Mouse (Mus musculus) myocyte (in vitro differentiated cells): Measurements from ENCODE around the gene Ap1b1. TPM values are rescaled to one million over a fixed set of nuclear protein-coding genes. Genes with fewer than 3 reads are reported as not detected.

Experiments used
- H3K27me3 ChIP-seq: one replicate; pipeline ENCODE4 v1.6.1; 2011; ENCODE audit not compliant: control insufficient read depth, insufficient read depth, insufficient read length
- H3K36me3 ChIP-seq: one replicate; pipeline ENCODE4 v1.6.1; 2011; ENCODE audit not compliant: control insufficient read depth, insufficient read depth
- H3K4me2 ChIP-seq: one replicate; pipeline ENCODE4 v1.6.1; 2011; ENCODE audit warnings: low read depth, control low read depth
- H3K4me3 ChIP-seq: one replicate; pipeline ENCODE4 v1.5.1; 2011; ENCODE audit warnings: mild to moderate bottlenecking, control low read depth, moderate library complexity
- H3K79me2 ChIP-seq: one replicate; pipeline ENCODE4 v1.6.1; 2011; ENCODE audit not compliant: control insufficient read depth, insufficient read depth
- H3ac ChIP-seq: one replicate; pipeline ENCODE4 v1.6.1; 2011; ENCODE audit not compliant: control insufficient read depth, insufficient read length
- CEBPB ChIP-seq: IDR thresholded peaks from 2 replicates; pipeline ENCODE4 v1.6.1; 2011; ENCODE audit warnings: mild to moderate bottlenecking, moderate library complexity; ENCODE audit not compliant: poor library complexity, insufficient read depth, severe bottlenecking
- E2F4 ChIP-seq: IDR thresholded peaks from one replicate; pipeline ENCODE4 v1.6.1; 2011; ENCODE audit warnings: mild to moderate bottlenecking, control low read depth, moderate library complexity; ENCODE audit not compliant: insufficient read depth
- MAX ChIP-seq: IDR thresholded peaks from one replicate; pipeline ENCODE4 v1.6.1; 2011; ENCODE audit warnings: low read depth, mild to moderate bottlenecking, control low read depth
- MYOD1 ChIP-seq, 3 experiments: IDR thresholded peaks; one replicate each; pipeline ENCODE4 v1.6.1; 2011; ENCODE audit warnings: control low read depth in 2 of 3, low read depth in 2 of 3, mild to moderate bottlenecking in 2 of 3, moderate library complexity in 1 of 3; ENCODE audit not compliant: insufficient read length in 2 of 3, control insufficient read depth in 1 of 3
- MYOG ChIP-seq, 3 experiments: IDR thresholded peaks; one replicate each; pipeline ENCODE4 v1.6.1; 2011; ENCODE audit warnings: control low read depth in 2 of 3, low read depth in 2 of 3, mild to moderate bottlenecking in 2 of 3; ENCODE audit not compliant: insufficient read length in 2 of 3, control insufficient read depth in 1 of 3, insufficient read depth in 1 of 3
- POLR2A ChIP-seq: IDR thresholded peaks from one replicate; pipeline ENCODE4 v1.6.1; 2011; ENCODE audit warnings: low read depth, mild to moderate bottlenecking, control low read depth, moderate library complexity; ENCODE audit not compliant: insufficient read length
- POLR2AphosphoS2 ChIP-seq: IDR thresholded peaks from one replicate; pipeline ENCODE4 v1.6.1; 2011; ENCODE audit warnings: low read depth, control low read depth; ENCODE audit not compliant: insufficient read length
- REST ChIP-seq: IDR thresholded peaks from one replicate; pipeline ENCODE4 v1.6.1; 2011; ENCODE audit warnings: mild to moderate bottlenecking, control low read depth, moderate library complexity; ENCODE audit not compliant: insufficient read depth, insufficient read length
- SRF ChIP-seq: IDR thresholded peaks from one replicate; pipeline ENCODE4 v1.6.1; 2011; ENCODE audit warnings: low read depth; ENCODE audit not compliant: control insufficient read depth, insufficient read length
- TCF12 ChIP-seq: IDR thresholded peaks from one replicate; pipeline ENCODE4 v1.6.1; 2011; ENCODE audit warnings: mild to moderate bottlenecking, control low read depth; ENCODE audit not compliant: poor library complexity, insufficient read depth, severe bottlenecking
- TCF3 ChIP-seq: IDR thresholded peaks from one replicate; pipeline ENCODE4 v1.6.1; 2011; ENCODE audit warnings: low read depth, control low read depth; ENCODE audit not compliant: insufficient read length
- USF1 ChIP-seq: IDR thresholded peaks from one replicate; pipeline ENCODE4 v1.6.1; 2011; ENCODE audit warnings: low read depth, mild to moderate bottlenecking, control low read depth, moderate library complexity
- polyA plus RNA-seq: library from polyadenylated mRNA; unstranded; fragments of >200 nt; fragmentation: generic; extraction: Trizol; gene quantifications from one replicate; pipeline ENCODE4 v1.2.1, GENCODE M21; 2012; ENCODE audit warnings: missing spikeins

Gene Ap1b1
- polyA plus RNA-seq, 1 experiment: 55.6 TPM

GRCm38 (mm10) chr11:5028228-5028627 lies 41.6 kb downstream of the Ap1b1 start:
- Histone ChIP-seq H3K79me2 (no peaks in the 10 kb centered on the region), H3K4me2 (no peak overlapping the region), H3K36me3 (peaks cover 60% of the 10 kb centered on the region), H3ac (no peak overlapping the region), H3K4me3 (no peak overlapping the region), H3K27me3 (no peaks in the 10 kb centered on the region)
- no peak for TF ChIP-seq TCF3
- no peak for TF ChIP-seq TCF12
- TF ChIP-seq MYOD1 (IDR thresholded peaks at IDR 0.05; ENCODE audit: control insufficient read depth in 1 of 3, insufficient read length in 2 of 3, low read depth in 2 of 3): no peak

- Histone ChIP-seq H3K36me3 (peaks cover 48% of the 10 kb centered on the region), H3K27me3 (no peaks in the 10 kb centered on the region), H3K4me3 (no peak overlapping the region), H3K4me2 (no peak overlapping the region), H3K79me2 (no peaks in the 10 kb centered on the region), H3ac (no peak overlapping the region)
- TF ChIP-seq SRF (no peak), TCF12 (no peak), CEBPB (no peak), MYOG (IDR thresholded peaks at IDR 0.05; ENCODE audit: control insufficient read depth in 1 of 3, insufficient read depth in 1 of 3, insufficient read length in 2 of 3, low read depth in 2 of 3) (no peak), POLR2A (no peak), USF1 (no peak), TCF3 (no peak), REST (no peak), MAX (no peak), POLR2AphosphoS2 (no peak), E2F4 (no peak), MYOD1 (IDR thresholded peaks at IDR 0.05; ENCODE audit: control insufficient read depth in 1 of 3, insufficient read length in 2 of 3, low read depth in 2 of 3) (no peak)
These were observed 46.1 kb downstream of the Ap1b1 start for GRCm38 (mm10) chr11:5032706-5033105.

GRCm38 (mm10) chr11:5033136-5033535 lies 46.5 kb downstream of the Ap1b1 start:
- H3K4me2 ChIP-seq: no peak overlapping the region
- no peak overlapping the region for H3ac ChIP-seq
- peaks cover 43% of the 10 kb centered on the region for H3K36me3 ChIP-seq
- TF ChIP-seq E2F4 (no peak), USF1 (no peak), CEBPB (no peak), MYOD1 (IDR thresholded peaks at IDR 0.05; ENCODE audit: control insufficient read depth in 1 of 3, insufficient read length in 2 of 3, low read depth in 2 of 3) (no peak), MYOG (IDR thresholded peaks at IDR 0.05; ENCODE audit: control insufficient read depth in 1 of 3, insufficient read depth in 1 of 3, insufficient read length in 2 of 3, low read depth in 2 of 3) (no peak), SRF (no peak), POLR2AphosphoS2 (no peak), POLR2A (no peak), TCF3 (no peak), TCF12 (no peak), REST (no peak), MAX (no peak)
- no peaks in the 10 kb centered on the region for H3K27me3 ChIP-seq
- no peak overlapping the region for H3K4me3 ChIP-seq
- H3K79me2 ChIP-seq: no peaks in the 10 kb centered on the region

DNA sequence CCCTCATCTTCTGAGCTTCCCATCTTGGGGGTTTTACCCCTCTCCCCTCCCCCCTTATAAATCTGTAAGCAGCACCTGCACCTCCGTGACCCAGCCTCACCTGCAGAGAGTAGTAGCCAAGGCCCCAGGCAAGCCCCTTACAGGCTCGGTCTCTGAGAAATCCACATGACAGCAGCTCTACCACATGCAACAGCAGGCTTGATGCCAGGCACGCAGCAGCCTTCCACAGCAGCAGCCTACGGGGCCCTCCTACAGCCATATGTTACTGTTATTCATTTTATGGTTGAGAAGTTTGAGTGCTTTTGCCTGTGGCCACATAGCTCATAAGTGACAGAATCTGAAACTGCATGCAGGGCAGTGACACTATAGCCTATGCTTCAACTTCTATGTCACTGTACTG lies 48.8 kb downstream of the Ap1b1 start:
- peaks cover 38% of the 10 kb centered on the region for H3K36me3 ChIP-seq
- no peak overlapping the region for H3ac ChIP-seq
- H3K4me2 ChIP-seq: no peak overlapping the region
- H3K27me3 ChIP-seq: no peaks in the 10 kb centered on the region
- H3K4me3 ChIP-seq: no peak overlapping the region
- no peaks in the 10 kb centered on the region for H3K79me2 ChIP-seq
- TF ChIP-seq TCF3 (no peak), TCF12 (no peak), REST (no peak), MYOG (IDR thresholded peaks at IDR 0.05; ENCODE audit: control insufficient read depth in 1 of 3, insufficient read depth in 1 of 3, insufficient read length in 2 of 3, low read depth in 2 of 3) (no peak), SRF (no peak), USF1 (no peak), CEBPB (no peak), E2F4 (no peak)

DNA sequence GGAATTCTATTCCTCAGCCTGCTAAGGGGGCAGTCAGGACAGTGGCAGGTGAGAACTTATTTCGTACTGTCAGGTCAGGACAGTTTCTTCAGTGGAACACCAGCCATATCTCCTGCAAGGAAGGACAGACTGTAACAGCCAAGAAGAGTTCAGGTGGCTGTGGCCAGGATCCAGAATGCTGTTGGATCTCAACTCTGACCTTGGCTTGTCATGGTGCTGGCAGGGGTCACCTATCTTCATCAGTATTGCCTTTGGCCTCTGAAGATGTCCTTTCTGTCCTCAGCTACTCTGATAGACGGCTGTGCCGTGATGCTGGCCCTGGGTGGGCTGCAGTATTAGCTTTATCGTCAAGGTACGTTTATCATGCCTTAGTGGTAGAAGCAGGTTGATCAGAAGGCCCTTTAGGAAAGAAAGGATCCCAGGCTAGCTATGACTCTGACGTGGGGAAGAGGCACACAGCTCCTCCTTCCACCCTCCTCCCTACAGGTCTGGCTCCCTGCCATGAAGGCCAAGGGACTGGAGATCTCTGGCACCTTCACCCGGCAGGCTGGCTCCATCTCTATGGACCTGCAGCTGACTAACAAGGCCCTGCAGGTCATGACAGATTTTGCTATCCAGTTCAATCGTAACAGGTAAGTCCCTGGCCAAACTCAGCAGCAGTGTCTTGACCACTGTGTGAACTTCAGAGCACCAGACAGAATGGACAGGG lies 50.7 kb downstream of the Ap1b1 start:
- H3K79me2 ChIP-seq: no peaks in the 10 kb centered on the region
- no peak overlapping the region for H3K4me3 ChIP-seq
- no peak for TF ChIP-seq REST
- TF ChIP-seq CEBPB: no peak
- TF ChIP-seq MYOG (IDR thresholded peaks at IDR 0.05; ENCODE audit: control insufficient read depth in 1 of 3, insufficient read depth in 1 of 3, insufficient read length in 2 of 3, low read depth in 2 of 3): no peak
- TF ChIP-seq E2F4: no peak
- no peak for TF ChIP-seq MAX
- TF ChIP-seq POLR2A: no peak
- no peak overlapping the region for H3ac ChIP-seq
- no peak overlapping the region for H3K4me2 ChIP-seq
- H3K27me3 ChIP-seq: no peaks in the 10 kb centered on the region
- peaks cover 24% of the 10 kb centered on the region for H3K36me3 ChIP-seq
